Mouse (Mus musculus): ENCODE results near the gene Oat. TPM values are rescaled to one million over a fixed set of nuclear protein-coding genes. Genes with fewer than 3 reads are reported as not detected.

The Oat gene
- polyA plus RNA-seq (2012; rRNA removed): 74.7 and 85.4 TPM in 2 replicates

DNA sequence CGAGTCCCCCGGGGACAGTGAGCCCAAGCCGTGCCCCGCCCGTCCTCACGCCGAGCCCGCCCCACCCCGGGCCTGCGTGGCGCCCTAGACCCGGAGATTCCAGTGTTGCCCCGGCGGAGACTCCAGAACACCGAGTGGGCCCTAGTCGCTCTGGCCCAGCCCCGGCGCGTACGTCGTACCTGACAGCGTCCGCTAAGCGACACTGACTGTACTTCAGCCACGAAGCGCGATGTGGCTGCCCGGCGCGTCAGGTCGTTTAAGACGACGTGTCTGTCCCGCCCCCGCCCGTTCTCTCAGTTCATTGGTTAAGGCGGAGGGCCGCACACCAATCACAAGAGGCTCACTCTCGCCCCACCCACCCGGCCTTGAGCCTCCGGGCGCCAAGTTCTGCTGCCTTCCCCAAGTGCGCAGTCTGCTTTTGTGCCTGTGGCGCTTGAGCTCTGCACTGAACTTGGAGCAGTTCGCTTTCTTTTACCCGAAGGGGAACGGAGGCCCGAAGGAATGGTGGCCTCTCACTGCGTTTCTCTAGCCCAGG lies at the start of gene Oat:
Gene Oat (minus strand): TSS at position 283 of the 535 bp plus-strand sequence.

DNA sequence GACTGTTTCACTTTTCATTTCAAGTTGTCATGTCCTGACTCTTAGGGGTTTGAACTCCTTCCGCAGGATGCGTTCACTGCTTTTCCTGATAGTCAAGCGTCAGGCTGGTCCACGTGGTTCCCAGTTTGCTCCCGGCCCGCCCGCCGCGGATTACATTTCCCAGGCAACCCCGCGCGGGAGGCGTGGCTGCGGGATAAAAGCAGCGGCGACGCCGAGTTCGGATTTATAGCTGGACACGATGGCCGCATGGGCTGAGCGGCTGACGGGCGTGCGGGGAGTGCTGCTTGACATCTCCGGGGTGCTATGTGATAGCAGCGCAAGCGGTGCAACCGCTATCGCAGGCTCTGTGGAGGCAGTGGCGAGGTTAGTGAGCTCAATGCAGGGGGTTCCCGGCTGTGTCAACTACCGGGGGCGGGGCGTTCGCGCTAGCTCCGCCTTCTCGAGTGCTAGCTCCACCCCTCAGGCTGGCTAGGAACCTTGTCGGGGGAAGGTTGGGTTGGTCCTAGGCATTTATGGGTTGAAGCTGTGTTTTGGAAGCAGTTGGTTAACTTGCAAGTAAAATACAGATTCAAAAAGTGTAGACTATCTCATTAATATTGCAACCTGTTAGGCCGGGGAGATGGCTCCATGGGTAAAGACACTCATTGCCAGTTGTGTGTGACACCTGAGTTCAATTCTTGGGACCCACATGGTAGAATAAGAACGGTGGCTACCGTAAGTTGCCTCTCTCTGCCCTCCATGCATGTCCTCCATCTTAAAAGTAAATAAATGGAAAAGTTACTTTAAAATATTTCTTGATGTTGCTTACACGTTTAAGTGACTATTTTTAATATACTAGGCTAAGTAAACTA lies 34.5 kb upstream of the Oat start, which contains the start of gene Lhpp:
Gene Lhpp (plus strand): TSS at position 171 of the 851 bp plus-strand sequence.

DNA sequence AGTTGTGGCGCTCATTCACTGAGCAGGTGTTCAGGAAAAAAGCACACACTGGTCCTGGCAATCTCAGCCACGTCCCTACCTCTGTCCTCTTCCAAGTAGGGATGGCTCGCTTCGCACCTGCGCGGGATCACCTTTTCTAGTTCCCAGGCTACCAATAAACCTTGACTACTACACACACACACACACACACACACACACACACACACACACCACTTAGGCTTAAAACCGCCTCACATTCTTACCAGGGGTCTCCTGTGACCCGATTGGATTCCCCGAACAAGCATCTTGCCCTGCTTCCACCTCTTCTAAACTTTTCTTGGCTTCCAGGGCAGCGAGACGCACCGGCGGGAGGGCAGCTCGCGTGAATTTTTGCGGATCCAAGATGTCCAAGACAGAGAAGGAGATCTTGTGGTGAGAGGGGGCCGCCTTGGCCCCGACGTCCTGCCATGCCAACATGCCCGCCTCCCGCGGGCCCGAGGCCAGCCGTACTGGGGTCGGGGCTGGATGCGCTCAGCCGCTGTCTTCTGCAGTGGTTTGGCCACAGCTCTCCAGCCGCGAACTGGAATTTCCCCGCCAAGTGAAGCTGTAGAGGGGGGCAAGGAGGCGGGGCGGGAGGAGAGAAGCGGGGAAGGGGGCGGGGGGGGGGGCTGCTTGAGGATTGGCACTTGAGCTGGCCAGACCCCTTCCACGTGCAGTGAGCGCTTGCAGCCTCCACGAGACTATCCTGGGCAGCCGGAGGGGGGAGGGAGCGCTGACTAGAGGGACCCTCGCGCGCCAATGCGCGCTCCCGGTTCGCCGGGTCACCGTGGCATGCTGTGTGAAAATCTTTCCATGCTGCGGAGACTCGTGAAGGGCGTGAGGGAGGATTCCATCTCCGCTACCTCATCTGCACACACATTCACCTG lies 23.1 kb upstream of the Oat start, which contains the start of gene Nkx1-2:
Gene Nkx1-2 (minus strand): TSS at position 567 of the 905 bp plus-strand sequence.

Other genes with a start within 250 kb of the Oat start
- gene Nkx1-2, start 23.2 kb upstream of the Oat start, polyA plus RNA-seq (2012; rRNA removed): 0.17 and 0.19 TPM in 2 replicates
- 50.8 and 53.3 TPM in 2 replicates for gene Lhpp, start 34.2 kb upstream of the Oat start, polyA plus RNA-seq (2012; rRNA removed)
- gene Fam53b, start 237.5 kb upstream of the Oat start, polyA plus RNA-seq (2012; rRNA removed): 6.9 and 7.3 TPM in 2 replicates

Data from central nervous system, embryonic 18 days (tissue).